Mouse (Mus musculus) limb, embryonic 14.5 days (tissue): Measurements from ENCODE around the gene Gmip. TPM values are rescaled to one million over a fixed set of nuclear protein-coding genes. Genes with fewer than 3 reads are reported as not detected.

Experiments used
- ATAC-seq: fragments of 200-750 bp; cut with Nextera tagmentation; 2 replicates; pipeline ENCODE4 v1.8.0; 2017; ENCODE audit warnings: low read depth, moderate number of reproducible peaks, moderate TSS enrichment; ENCODE audit not compliant: low FRiP score
- DNase-seq: peaks from one replicate; pipeline ENCODE4 v3.0.0-alpha.2; 2015; ENCODE audit warnings: low spot score
- H3K27ac ChIP-seq: fragments of 300-500 bp; sonication (generic); replicated peaks from 2 replicates; pipeline ENCODE4 v1.5.1; 2014; ENCODE audit warnings: low read depth, mild to moderate bottlenecking, low read length, moderate library complexity, mixed read lengths
- H3K27me3 ChIP-seq: fragments of 300-500 bp; sonication (generic); 2 replicates; pipeline ENCODE4 v1.6.1; 2014; ENCODE audit warnings: low read length, mixed read lengths; ENCODE audit not compliant: control insufficient read depth, insufficient read depth
- H3K36me3 ChIP-seq: fragments of 300-500 bp; sonication (generic); 2 replicates; pipeline ENCODE4 v1.6.1; 2014; ENCODE audit warnings: mild to moderate bottlenecking, low read length, moderate library complexity, mixed read lengths; ENCODE audit not compliant: control insufficient read depth, insufficient read depth
- H3K4me1 ChIP-seq: fragments of 300-500 bp; sonication (generic); 2 replicates; pipeline ENCODE4 v1.6.1; 2014; ENCODE audit warnings: antibody characterized with exemption, low read length, mixed read lengths; ENCODE audit not compliant: control insufficient read depth, insufficient read depth
- H3K4me2 ChIP-seq: fragments of 300-500 bp; sonication (generic); replicated peaks from 2 replicates; pipeline ENCODE4 v1.6.1; 2014; ENCODE audit warnings: low read depth, mild to moderate bottlenecking, low read length, moderate library complexity; ENCODE audit not compliant: severe bottlenecking
- H3K4me3 ChIP-seq: fragments of 300-500 bp; sonication (generic); replicated peaks from 2 replicates; pipeline ENCODE4 v1.5.1; 2014; ENCODE audit warnings: low read length
- H3K9ac ChIP-seq: fragments of 300-500 bp; sonication (generic); 2 replicates; pipeline ENCODE4 v1.6.1; 2014; ENCODE audit warnings: mild to moderate bottlenecking, low read depth, low read length, moderate library complexity; ENCODE audit not compliant: severe bottlenecking
- H3K9me3 ChIP-seq: fragments of 300-500 bp; sonication (generic); 2 replicates; pipeline ENCODE4 v1.6.1; 2016; ENCODE audit warnings: low read length; ENCODE audit not compliant: control insufficient read depth
- POLR2A ChIP-seq: fragments of 200-500 bp; IDR thresholded peaks from 2 replicates; pipeline ENCODE4 v1.8.0; 2012; ENCODE audit warnings: inconsistent platforms, mild to moderate bottlenecking, moderate library complexity, borderline replicate concordance; ENCODE audit not compliant: insufficient read depth, insufficient read length; ENCODE audit errors: extremely low read depth
- WGBS: fragments of 180-500 bp; shearing (Covaris S2); extraction: QIAGEN DNeasy Blood & Tissue Kit; methylation state at CpG from one replicate; pipeline ENCODE4 v1.1.7; 2014; 5-methylcytosine and 5-hydroxymethylcytosine counted together
- polyA plus RNA-seq, 2 experiments: library from polyadenylated mRNA; depleted of rRNA in 1 of 2; stranded (reverse) in 1 of 2; unstranded in 1 of 2; fragments of >200 nt; fragmentation: Nextera tagmentation in 1 of 2; extraction: Ambion mirVana in 1 of 2; gene quantifications; 2 replicates each; pipeline versions ENCODE4 v1.2.1 to v1.2.3; 2012 to 2014

Gene Gmip
- polyA plus RNA-seq, 2 experiments, result 7.7 to 25.4 TPM

DNA sequence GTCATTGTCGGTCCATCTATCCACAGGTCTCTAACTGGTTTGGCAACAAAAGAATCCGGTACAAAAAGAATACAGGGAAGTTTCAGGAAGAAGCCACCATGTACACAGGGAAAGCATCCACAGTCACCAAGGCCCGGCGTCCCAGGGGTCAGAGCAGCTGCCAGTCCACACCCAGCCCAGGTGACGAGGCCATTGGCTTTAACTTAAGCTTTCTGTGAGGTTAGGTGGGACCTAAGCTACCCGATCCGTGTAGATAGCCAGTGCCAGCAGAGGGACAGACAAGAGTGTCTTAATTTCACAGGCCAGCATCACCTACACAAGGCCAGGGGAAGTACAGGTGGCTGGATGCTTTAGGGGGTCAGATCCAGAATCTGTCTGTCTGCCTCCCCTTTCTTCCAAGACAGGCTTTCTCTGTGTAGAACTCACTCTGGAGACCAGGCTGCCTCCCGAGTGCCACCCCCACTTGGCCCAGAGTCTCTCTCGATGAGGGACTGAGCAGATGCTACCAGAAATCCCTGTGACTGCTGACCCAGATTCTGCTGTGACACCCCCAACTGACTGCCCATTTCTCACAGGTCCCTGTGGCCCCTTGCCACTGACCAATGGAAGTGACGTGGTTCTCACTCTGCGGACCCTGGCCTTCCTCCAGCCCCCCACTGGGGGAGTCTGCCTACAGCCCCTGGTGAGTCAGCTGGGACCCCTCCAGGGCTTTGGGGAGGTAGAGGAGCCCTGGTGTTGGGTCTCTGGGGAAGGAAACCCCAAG is 61.7 kb downstream of the Gmip start:
- Histone ChIP-seq H3K4me1 (no peaks in the 10 kb centered on the region), H3K9ac (no peak overlapping the region), H3K27ac (no peak overlapping the region), H3K4me2 (no peak overlapping the region), H3K36me3 (no peaks in the 10 kb centered on the region), H3K9me3 (no peaks in the 10 kb centered on the region), H3K27me3 (no peaks in the 10 kb centered on the region), H3K4me3 (no peak overlapping the region)
- no peak for TF ChIP-seq POLR2A
- 81% methylated on average over 11 of the region's 11 CpGs for WGBS
- no peak for ATAC-seq
- no peak for DNase-seq

DNA sequence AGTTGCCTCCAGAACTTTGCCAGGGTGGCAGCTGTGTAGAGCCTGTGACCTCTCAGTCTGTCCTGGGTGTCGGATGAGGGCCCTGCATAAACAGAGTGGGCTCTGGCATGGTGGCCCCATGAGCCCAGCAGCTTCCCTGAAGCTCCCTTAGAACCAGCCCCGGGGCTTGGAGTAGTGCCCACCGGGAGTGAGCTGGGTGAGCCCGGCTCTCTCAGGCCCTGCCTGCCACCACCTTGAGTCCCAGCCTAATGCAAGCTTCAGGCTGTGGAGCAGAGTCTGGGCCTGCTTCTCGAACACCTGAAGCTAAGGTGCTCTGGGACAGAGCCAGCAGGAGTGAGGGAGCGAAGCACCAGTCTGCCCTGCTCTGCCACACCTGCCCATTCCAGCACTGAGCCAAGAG is 62.4 kb downstream of the Gmip start:
- Histone ChIP-seq H3K4me1 (no peaks in the 10 kb centered on the region), H3K4me3 (no peak overlapping the region), H3K27ac (no peak overlapping the region), H3K9me3 (no peaks in the 10 kb centered on the region), H3K36me3 (no peaks in the 10 kb centered on the region), H3K9ac (no peak overlapping the region), H3K4me2 (no peak overlapping the region), H3K27me3 (no peaks in the 10 kb centered on the region)
- WGBS, result 82% methylated on average over 6 of the region's 6 CpGs
- DNase-seq (no peak), ATAC-seq (no peak)
- no peak for TF ChIP-seq POLR2A

Other genes starting within 250 kb of the Gmip start
- gene Zfp868, start 183.1 kb upstream of the Gmip start, polyA plus RNA-seq (2012; rRNA removed), result 13.7 and 14.9 TPM in 2 replicates
- gene Zfp868, start 183.1 kb upstream of the Gmip start, polyA plus RNA-seq (2014; fragmentation: Nextera tagmentation; extraction: Ambion mirVana), result 23.5 and 24.7 TPM in 2 replicates
- gene Zfp964, start 154.2 kb upstream of the Gmip start, polyA plus RNA-seq (2012; rRNA removed), result 2.1 and 2.2 TPM in 2 replicates
- 1.5 and 1.8 TPM in 2 replicates for gene Zfp964, start 154.2 kb upstream of the Gmip start, polyA plus RNA-seq (2014; fragmentation: Nextera tagmentation; extraction: Ambion mirVana)
- gene Zfp869, start 98.0 kb upstream of the Gmip start, polyA plus RNA-seq (2012; rRNA removed), result 11.5 and 16.8 TPM in 2 replicates
- 32.4 and 32.5 TPM in 2 replicates for gene Zfp869, start 98.0 kb upstream of the Gmip start, polyA plus RNA-seq (2014; fragmentation: Nextera tagmentation; extraction: Ambion mirVana)
- gene Zfp963, start 58.7 kb upstream of the Gmip start, polyA plus RNA-seq (2012; rRNA removed), result 9.3 and 10.0 TPM in 2 replicates
- 8.2 and 8.7 TPM in 2 replicates for gene Zfp963, start 58.7 kb upstream of the Gmip start, polyA plus RNA-seq (2014; fragmentation: Nextera tagmentation; extraction: Ambion mirVana)
- gene Gm20422, start 33.8 kb upstream of the Gmip start, polyA plus RNA-seq (2012; rRNA removed), result 1.1 TPM in 1 of 2 replicates, not detected in the other
- gene Gm20422, start 33.8 kb upstream of the Gmip start, polyA plus RNA-seq (2014; fragmentation: Nextera tagmentation; extraction: Ambion mirVana), result 0.62 and 1.5 TPM in 2 replicates
- gene Atp13a1, start 17.5 kb upstream of the Gmip start, polyA plus RNA-seq (2012; rRNA removed), result 79.7 and 118 TPM in 2 replicates
- gene Atp13a1, start 17.5 kb upstream of the Gmip start, polyA plus RNA-seq (2014; fragmentation: Nextera tagmentation; extraction: Ambion mirVana), result 44.8 and 47.8 TPM in 2 replicates
- 24.8 and 29.5 TPM in 2 replicates for gene Zfp866, start 17.5 kb upstream of the Gmip start, polyA plus RNA-seq (2012; rRNA removed)
- 30.6 and 36.0 TPM in 2 replicates for gene Zfp866, start 17.5 kb upstream of the Gmip start, polyA plus RNA-seq (2014; fragmentation: Nextera tagmentation; extraction: Ambion mirVana)
- gene Lpar2, start 13.8 kb downstream of the Gmip start, polyA plus RNA-seq (2012; rRNA removed), result 4.1 and 6.4 TPM in 2 replicates
- 1.5 TPM in 2 replicates for gene Lpar2, start 13.8 kb downstream of the Gmip start, polyA plus RNA-seq (2014; fragmentation: Nextera tagmentation; extraction: Ambion mirVana)
- gene Pbx4, start 23.8 kb downstream of the Gmip start, polyA plus RNA-seq (2012; rRNA removed), result 6.3 and 6.6 TPM in 2 replicates
- gene Pbx4, start 23.8 kb downstream of the Gmip start, polyA plus RNA-seq (2014; fragmentation: Nextera tagmentation; extraction: Ambion mirVana), result 5.2 and 6.8 TPM in 2 replicates
- 2.6 and 3.6 TPM in 2 replicates for gene Cilp2, start 79.0 kb downstream of the Gmip start, polyA plus RNA-seq (2012; rRNA removed)
- 1.5 and 1.9 TPM in 2 replicates for gene Cilp2, start 79.0 kb downstream of the Gmip start, polyA plus RNA-seq (2014; fragmentation: Nextera tagmentation; extraction: Ambion mirVana)
- 0.84 and 1.2 TPM in 2 replicates for gene Tssk6, start 93.5 kb downstream of the Gmip start, polyA plus RNA-seq (2012; rRNA removed)
- gene Tssk6, start 93.5 kb downstream of the Gmip start, polyA plus RNA-seq (2014; fragmentation: Nextera tagmentation; extraction: Ambion mirVana), result 4.1 TPM in 2 replicates
- 85.3 and 97.4 TPM in 2 replicates for gene Ndufa13, start 93.9 kb downstream of the Gmip start, polyA plus RNA-seq (2012; rRNA removed)
- gene Ndufa13, start 93.9 kb downstream of the Gmip start, polyA plus RNA-seq (2014; fragmentation: Nextera tagmentation; extraction: Ambion mirVana), result 187 and 190 TPM in 2 replicates
- gene Yjefn3, start 94.0 kb downstream of the Gmip start, polyA plus RNA-seq (2012; rRNA removed), result 5.4 and 8.6 TPM in 2 replicates
- 4.2 and 5.5 TPM in 2 replicates for gene Yjefn3, start 94.0 kb downstream of the Gmip start, polyA plus RNA-seq (2014; fragmentation: Nextera tagmentation; extraction: Ambion mirVana)
- 49.2 and 62.3 TPM in 2 replicates for gene Gatad2a, start 187.7 kb downstream of the Gmip start, polyA plus RNA-seq (2012; rRNA removed)
- gene Gatad2a, start 187.7 kb downstream of the Gmip start, polyA plus RNA-seq (2014; fragmentation: Nextera tagmentation; extraction: Ambion mirVana), result 65.0 and 78.3 TPM in 2 replicates
- gene Mau2, start 234.1 kb downstream of the Gmip start, polyA plus RNA-seq (2012; rRNA removed), result 85.5 and 124 TPM in 2 replicates
- 50.5 and 51.8 TPM in 2 replicates for gene Mau2, start 234.1 kb downstream of the Gmip start, polyA plus RNA-seq (2014; fragmentation: Nextera tagmentation; extraction: Ambion mirVana)
- 21.3 and 25.4 TPM in 2 replicates for gene Sugp1, start 234.1 kb downstream of the Gmip start, polyA plus RNA-seq (2012; rRNA removed)
- 32.6 and 34.4 TPM in 2 replicates for gene Sugp1, start 234.1 kb downstream of the Gmip start, polyA plus RNA-seq (2014; fragmentation: Nextera tagmentation; extraction: Ambion mirVana)